Mouse (Mus musculus): ENCODE results near the gene Acin1. TPM values are rescaled to one million over a fixed set of nuclear protein-coding genes. Genes with fewer than 3 reads are reported as not detected.

The Acin1 gene
- polyA plus RNA-seq, 1 experiment from 2014 or later: 120 TPM

MicroRNA genes within 50 kb of the gene (microRNA counts, 519-probe panel; counts per million panel counts)
- microRNA mmu-miR-686: 104 counts per million, percentile 35 among the panel's probes with 10 or more counts

Small RNA genes lying within 50 kb of the gene (microRNA-seq; reads per million reads assigned to microRNA genes)
- gene Mir686 (not detected), gene Mir6948 (not detected)

Other genes with a start within 250 kb of the Acin1 start
- 58.8 and 65.1 TPM in 2 replicates for gene Lrp10, start 222.8 kb downstream of the Acin1 start, polyA plus RNA-seq (2015; fragmentation: Nextera tagmentation; extraction: Ambion mirVana)
- 6.7 and 7.4 TPM in 2 replicates for gene Rem2, start 210.8 kb downstream of the Acin1 start, polyA plus RNA-seq (2015; fragmentation: Nextera tagmentation; extraction: Ambion mirVana)
- gene Prmt5, start 169.4 kb downstream of the Acin1 start, polyA plus RNA-seq (2015; fragmentation: Nextera tagmentation; extraction: Ambion mirVana): 102 and 108 TPM in 2 replicates
- gene Haus4, start 132.3 kb downstream of the Acin1 start, polyA plus RNA-seq (2015; fragmentation: Nextera tagmentation; extraction: Ambion mirVana): 57.3 and 62.4 TPM in 2 replicates
- 32.9 and 45.6 TPM in 2 replicates for gene Ajuba, start 109.4 kb downstream of the Acin1 start, polyA plus RNA-seq (2015; fragmentation: Nextera tagmentation; extraction: Ambion mirVana)
- gene 4931414P19Rik, start 80.9 kb downstream of the Acin1 start, polyA plus RNA-seq (2015; fragmentation: Nextera tagmentation; extraction: Ambion mirVana): 11.2 and 14.2 TPM in 2 replicates
- 453 and 471 TPM in 2 replicates for gene Psmb5, start 68.9 kb downstream of the Acin1 start, polyA plus RNA-seq (2015; fragmentation: Nextera tagmentation; extraction: Ambion mirVana)
- 0.07 TPM in 1 of 2 replicates, not detected in the other for gene Psmb11, start 65.5 kb downstream of the Acin1 start, polyA plus RNA-seq (2015; fragmentation: Nextera tagmentation; extraction: Ambion mirVana)
- not detected in 2 replicates for gene Gm17606, start 46.0 kb downstream of the Acin1 start, polyA plus RNA-seq (2015; fragmentation: Nextera tagmentation; extraction: Ambion mirVana)
- 3.4 TPM in 2 replicates for gene Cdh24, start 45.6 kb downstream of the Acin1 start, polyA plus RNA-seq (2015; fragmentation: Nextera tagmentation; extraction: Ambion mirVana)
- 90.4 and 91.1 TPM in 2 replicates for gene 1700123O20Rik, start 715 bp downstream of the Acin1 start, polyA plus RNA-seq (2015; fragmentation: Nextera tagmentation; extraction: Ambion mirVana)
- gene Gm29776, start 11.9 kb upstream of the Acin1 start, polyA plus RNA-seq (2015; fragmentation: Nextera tagmentation; extraction: Ambion mirVana): 0.06 and 0.12 TPM in 2 replicates
- 0.19 TPM in 1 of 2 replicates, not detected in the other for gene Cebpe, start 25.2 kb upstream of the Acin1 start, polyA plus RNA-seq (2015; fragmentation: Nextera tagmentation; extraction: Ambion mirVana)
- 21.0 and 24.6 TPM in 2 replicates for gene Slc7a8, start 95.0 kb upstream of the Acin1 start, polyA plus RNA-seq (2015; fragmentation: Nextera tagmentation; extraction: Ambion mirVana)
- gene Rnf212b, start 127.2 kb upstream of the Acin1 start, polyA plus RNA-seq (2015; fragmentation: Nextera tagmentation; extraction: Ambion mirVana): 0.16 and 0.59 TPM in 2 replicates
- gene Homez, start 184.0 kb upstream of the Acin1 start, polyA plus RNA-seq (2015; fragmentation: Nextera tagmentation; extraction: Ambion mirVana): 18.0 and 19.9 TPM in 2 replicates
- 1.6 and 1.7 TPM in 2 replicates for gene Ppp1r3e, start 190.6 kb upstream of the Acin1 start, polyA plus RNA-seq (2015; fragmentation: Nextera tagmentation; extraction: Ambion mirVana)
- gene Bcl2l2, start 196.4 kb upstream of the Acin1 start, polyA plus RNA-seq (2015; fragmentation: Nextera tagmentation; extraction: Ambion mirVana): 5.0 and 5.1 TPM in 2 replicates
- 0.16 and 0.45 TPM in 2 replicates for gene Gm20521, start 196.5 kb upstream of the Acin1 start, polyA plus RNA-seq (2015; fragmentation: Nextera tagmentation; extraction: Ambion mirVana)
- gene Pabpn1, start 205.6 kb upstream of the Acin1 start, polyA plus RNA-seq (2015; fragmentation: Nextera tagmentation; extraction: Ambion mirVana): 135 and 141 TPM in 2 replicates
- gene Slc22a17, start 226.2 kb upstream of the Acin1 start, polyA plus RNA-seq (2015; fragmentation: Nextera tagmentation; extraction: Ambion mirVana): 45.9 and 55.1 TPM in 2 replicates
- 30.0 and 33.0 TPM in 2 replicates for gene Efs, start 239.2 kb upstream of the Acin1 start, polyA plus RNA-seq (2015; fragmentation: Nextera tagmentation; extraction: Ambion mirVana)
- 0.17 TPM in 1 of 2 replicates, not detected in the other for gene Il25, start 245.8 kb upstream of the Acin1 start, polyA plus RNA-seq (2015; fragmentation: Nextera tagmentation; extraction: Ambion mirVana)
- gene Cmtm5, start 249.3 kb upstream of the Acin1 start, polyA plus RNA-seq (2015; fragmentation: Nextera tagmentation; extraction: Ambion mirVana): 1.5 and 2.1 TPM in 2 replicates

Measured in kidney, embryonic 16.5 days (tissue).